Mouse (Mus musculus): ENCODE measurements around the gene Frmd4a.

- TF ChIP-seq CTCF (IDR thresholded peaks at IDR 0.05; ENCODE audit: low read depth), result no peak
- no peak for TF ChIP-seq EP300 (IDR thresholded peaks at IDR 0.05; ENCODE audit: low read depth)
Measured at GRCm38 (mm10) chr2:4406977-4407376, 389.5 kb downstream of the Frmd4a start.

Measured in liver, postnatal 0 days (tissue).